Mouse (Mus musculus): ENCODE data around the gene Ilf2. TPM values are rescaled to one million over a fixed set of nuclear protein-coding genes. Genes with fewer than 3 reads are reported as not detected.
A peak's percentile ranks its signal among the peaks of the same experiment; 100 is the strongest.

The Ilf2 gene
- polyA plus RNA-seq, 1 experiment from 2014 or later, result 229 TPM

DNA sequence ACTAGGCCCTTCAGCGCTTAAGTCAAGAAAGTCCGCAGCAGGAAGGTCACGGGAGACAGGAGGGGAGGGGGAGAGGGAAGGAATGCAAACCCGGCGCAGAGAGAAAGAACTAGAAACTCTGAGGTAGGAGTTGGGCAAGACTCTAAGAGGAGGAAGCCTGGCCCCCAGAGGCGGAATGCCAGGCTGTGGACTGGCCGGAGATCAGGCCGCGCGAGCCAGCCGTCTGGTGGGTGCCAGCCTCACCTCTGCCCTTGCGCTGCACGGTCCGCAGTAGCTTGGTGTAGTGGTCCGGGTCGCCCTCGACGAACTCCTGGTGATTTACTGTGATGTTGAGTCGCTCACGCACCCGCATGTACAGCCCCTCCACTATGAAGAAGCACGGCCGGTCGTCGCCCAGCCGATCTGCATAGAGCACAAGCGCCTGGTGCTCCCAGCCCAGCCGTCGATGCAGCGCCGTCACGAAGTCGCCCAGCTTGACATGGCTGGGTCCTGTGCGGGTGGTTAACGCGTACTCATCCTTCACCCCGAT, 11.3 kb upstream of the Ilf2 start:
- H3K4me2 ChIP-seq, result peak overlapping the region; percentile 96
- peaks cover 52% of the 10 kb centered on the region for H3K27me3 ChIP-seq (replicated peaks)
- 13% methylated on average over 37 of the region's 37 CpGs for WGBS
- H3K27ac ChIP-seq (replicated peaks), result no peak overlapping the region
- no peaks in the 10 kb centered on the region for H3K36me3 ChIP-seq
- no peak for ATAC-seq (ENCODE audit: low FRiP score)
- H3K4me3 ChIP-seq (replicated peaks), result peak overlapping the region; percentile 60
- peaks cover 18% of the 10 kb centered on the region for H3K4me1 ChIP-seq
- no peaks in the 10 kb centered on the region for H3K9me3 ChIP-seq (replicated peaks)
- H3K9ac ChIP-seq (replicated peaks), result peak overlapping the region; percentile 55; the same call in 1 of the 2 replicates

DNA sequence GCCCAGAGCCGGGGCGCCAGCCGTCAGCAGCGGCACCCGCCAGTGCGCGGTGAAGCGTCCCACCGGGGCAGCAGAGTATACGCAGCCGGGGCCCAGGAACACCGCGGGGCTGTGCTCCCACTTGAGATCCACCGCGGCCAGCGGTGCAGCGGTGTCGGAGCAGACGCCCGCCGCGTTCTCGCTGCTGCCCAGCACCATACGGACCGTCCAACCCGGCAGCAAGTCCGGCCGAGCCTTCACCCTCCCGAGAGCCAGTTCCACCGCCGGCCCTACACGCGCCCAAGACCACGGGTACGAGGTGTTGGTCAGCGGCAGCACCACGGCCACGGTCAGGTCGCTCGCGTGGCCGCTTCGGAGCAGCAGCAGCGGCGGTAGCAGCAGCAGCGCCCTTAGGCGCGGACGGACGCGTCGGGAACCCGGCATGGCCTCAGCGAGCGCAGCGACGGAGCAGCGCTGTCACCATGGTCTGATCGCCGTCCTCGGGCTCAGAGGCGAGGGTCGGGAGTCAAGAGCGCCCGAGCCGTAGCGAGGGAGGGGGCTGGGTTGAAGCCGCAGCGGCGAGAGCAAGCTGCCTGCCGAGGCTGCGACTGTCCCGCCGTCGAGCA, 10.7 kb upstream of the Ilf2 start:
- under 1% methylated on average over 75 of the region's 75 CpGs for WGBS
- no peak overlapping the region for H3K27ac ChIP-seq (replicated peaks)
- H3K4me3 ChIP-seq (replicated peaks), result peak overlapping the region; percentile 60
- peak overlapping the region; percentile 55 for H3K9ac ChIP-seq (replicated peaks)
- H3K4me2 ChIP-seq, result peak overlapping the region; percentile 96
- peaks cover 52% of the 10 kb centered on the region for H3K27me3 ChIP-seq (replicated peaks)
- no peaks in the 10 kb centered on the region for H3K36me3 ChIP-seq
- ATAC-seq (ENCODE audit: low FRiP score), result peak; percentile 51
- no peaks in the 10 kb centered on the region for H3K9me3 ChIP-seq (replicated peaks)
- H3K4me1 ChIP-seq, result peaks cover 18% of the 10 kb centered on the region

- 0% methylated on average over 30 of the region's 49 CpGs for WGBS
- Histone ChIP-seq H3K9ac (replicated peaks) (peak within 1 kb of the TSS; percentile 55), H3K27me3 (replicated peaks) (peaks cover 52% of the 10 kb centered on the region), H3K4me1 (peaks cover 18% of the 10 kb centered on the region), H3K27ac (replicated peaks) (no peak within 1 kb of the TSS), H3K36me3 (no peaks in the 10 kb centered on the region), H3K4me3 (replicated peaks) (peak within 1 kb of the TSS; percentile 60), H3K4me2 (peak within 1 kb of the TSS; percentile 96), H3K9me3 (replicated peaks) (no peaks in the 10 kb centered on the region)
- peak; percentile 60 for ATAC-seq (ENCODE audit: low FRiP score)
Observed at GRCm38 (mm10) chr3:90465686-90466310, 10.1 kb upstream of the Ilf2 start, which contains the start of gene Npr1. TSS of gene Npr1 (minus strand) at chr3:90465866.

DNA sequence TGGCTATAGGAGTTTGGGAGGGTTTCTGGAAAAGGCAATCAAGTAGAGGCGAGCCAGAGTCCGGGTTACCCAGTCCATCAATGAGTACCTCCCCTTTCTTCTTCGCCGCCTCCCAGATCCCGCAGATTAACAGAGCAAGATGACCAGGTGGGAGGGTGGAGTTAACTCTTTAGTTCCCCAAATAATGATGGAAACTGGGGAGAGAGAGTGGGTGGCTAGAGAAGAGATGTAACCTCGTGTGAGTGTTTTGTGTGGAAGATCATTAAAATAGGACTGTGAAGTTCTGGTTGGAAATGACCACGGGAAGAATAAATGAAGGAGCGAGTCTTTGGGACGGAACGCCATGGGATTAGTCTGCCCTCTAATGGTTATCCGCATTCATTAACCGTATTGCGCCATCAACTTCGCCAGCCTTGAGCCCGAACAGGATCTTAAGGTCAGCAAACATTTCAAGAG, 9.6 kb upstream of the Ilf2 start:
- Histone ChIP-seq H3K4me1 (peaks cover 18% of the 10 kb centered on the region), H3K4me2 (peak overlapping the region; percentile 96), H3K27ac (replicated peaks) (no peak overlapping the region), H3K27me3 (replicated peaks) (peaks cover 52% of the 10 kb centered on the region), H3K9me3 (replicated peaks) (no peaks in the 10 kb centered on the region), H3K36me3 (no peaks in the 10 kb centered on the region), H3K4me3 (replicated peaks) (peak overlapping the region; percentile 60), H3K9ac (replicated peaks) (peak overlapping the region; percentile 55)
- under 1% methylated on average over 15 of the region's 15 CpGs for WGBS
- ATAC-seq (ENCODE audit: low FRiP score), result peak; percentile 40; the same call in 1 of the 2 replicates

- Histone ChIP-seq H3K27me3 (replicated peaks) (peaks cover 38% of the 10 kb centered on the region), H3K9me3 (replicated peaks) (no peaks in the 10 kb centered on the region), H3K9ac (replicated peaks) (no peak overlapping the region), H3K27ac (replicated peaks) (no peak overlapping the region), H3K4me1 (peaks cover 18% of the 10 kb centered on the region), H3K4me2 (no peak overlapping the region), H3K4me3 (replicated peaks) (no peak overlapping the region), H3K36me3 (no peaks in the 10 kb centered on the region)
- no peak for ATAC-seq (ENCODE audit: low FRiP score)
- WGBS, result 94% methylated on average over 10 of the region's 10 CpGs
Observed at GRCm38 (mm10) chr3:90467618-90468300, 8.2 kb upstream of the Ilf2 start.

DNA sequence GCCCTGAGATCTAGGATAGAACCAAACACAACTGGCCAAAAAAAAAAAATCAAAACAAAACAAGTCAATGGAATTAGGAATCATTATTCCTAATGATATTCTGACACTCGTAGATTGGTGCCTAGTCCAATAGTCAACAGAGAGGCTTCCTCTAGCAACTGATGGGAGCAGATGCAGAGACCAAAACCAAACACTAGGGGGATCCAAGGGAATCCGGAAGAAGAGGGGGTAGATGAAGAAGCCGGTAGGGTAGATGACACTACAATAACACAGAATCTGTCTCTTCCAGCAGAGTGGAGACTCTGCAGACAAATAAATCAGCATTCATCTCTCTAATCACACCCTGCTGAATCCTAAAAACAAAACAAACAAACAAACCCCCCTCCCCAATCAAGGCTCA, 3.7 kb upstream of the Ilf2 start:
- ATAC-seq (ENCODE audit: low FRiP score), result no peak
- WGBS, result 34% methylated on average over 3 of the region's 3 CpGs
- H3K9ac ChIP-seq (replicated peaks), result no peak overlapping the region

DNA sequence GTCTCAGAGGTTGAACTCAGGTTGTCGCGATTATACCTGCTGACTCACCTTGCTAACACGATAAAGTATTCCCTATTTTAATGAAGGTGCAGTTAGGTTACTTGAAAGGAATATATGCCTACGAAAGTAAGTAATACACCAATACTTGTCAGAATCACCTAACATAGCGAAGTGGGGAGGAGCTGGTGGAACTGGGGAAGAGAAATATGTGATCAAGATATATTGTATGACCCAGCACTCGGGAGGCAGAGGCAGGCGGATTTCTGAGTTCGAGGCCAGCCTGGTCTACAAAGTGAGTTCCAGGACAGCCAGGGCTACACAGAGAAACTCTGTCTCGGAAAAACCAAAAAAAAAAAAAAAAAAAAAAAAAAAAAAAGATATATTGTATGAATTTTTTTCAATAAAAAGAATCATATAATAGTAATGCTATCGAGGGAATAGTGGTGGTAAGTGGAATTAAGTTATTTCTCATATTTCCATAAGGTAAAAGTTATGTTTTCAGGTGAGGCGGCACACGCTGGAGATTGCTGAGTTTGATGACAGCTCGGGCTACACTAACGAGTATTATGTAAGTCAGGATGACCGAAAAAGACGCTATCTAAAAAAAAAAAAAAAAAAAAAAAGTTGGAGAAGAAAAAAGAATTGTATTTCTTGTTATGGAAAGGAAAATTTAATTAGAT, 635 bp upstream of the Ilf2 start:
- H3K36me3 ChIP-seq, result peaks cover 16% of the 10 kb centered on the region
- H3K9ac ChIP-seq (replicated peaks), result no peak overlapping the region
- peak; percentile 35 for ATAC-seq (ENCODE audit: low FRiP score)
- H3K27me3 ChIP-seq (replicated peaks), result no peaks in the 10 kb centered on the region
- H3K4me2 ChIP-seq, result peak overlapping the region; percentile 50
- peaks cover 18% of the 10 kb centered on the region for H3K4me1 ChIP-seq
- 38% methylated on average over 16 of the region's 16 CpGs for WGBS
- no peak overlapping the region for H3K27ac ChIP-seq (replicated peaks)
- H3K4me3 ChIP-seq (replicated peaks), result peak overlapping the region; percentile 36
- H3K9me3 ChIP-seq (replicated peaks), result no peaks in the 10 kb centered on the region

More for the DNA sequence above, 3.7 kb upstream of the Ilf2 start:
- Histone ChIP-seq H3K4me3 (replicated peaks) (no peak overlapping the region), H3K4me2 (no peak overlapping the region), H3K9me3 (replicated peaks) (no peaks in the 10 kb centered on the region), H3K36me3 (no peaks in the 10 kb centered on the region), H3K27ac (replicated peaks) (no peak overlapping the region), H3K27me3 (replicated peaks) (peaks cover 4% of the 10 kb centered on the region; the same call in 1 of the 2 replicates), H3K4me1 (peaks cover 5% of the 10 kb centered on the region)

GRCm38 (mm10) chr3:90486998-90487397, 11.1 kb downstream of the Ilf2 start:
- peaks cover 72% of the 10 kb centered on the region for H3K36me3 ChIP-seq
- ATAC-seq (ENCODE audit: low FRiP score), result no peak

GRCm38 (mm10) chr3:90488576-90488975, 12.7 kb downstream of the Ilf2 start:
- peaks cover 9% of the 10 kb centered on the region for H3K4me1 ChIP-seq
- H3K4me2 ChIP-seq, result no peak overlapping the region
- no peak overlapping the region for H3K4me3 ChIP-seq (replicated peaks)
- no peak for ATAC-seq (ENCODE audit: low FRiP score)
- 89% methylated on average over 6 of the region's 6 CpGs for WGBS
- no peak overlapping the region for H3K9ac ChIP-seq (replicated peaks)
- no peaks in the 10 kb centered on the region for H3K9me3 ChIP-seq (replicated peaks)
- no peak overlapping the region for H3K27ac ChIP-seq (replicated peaks)
- H3K27me3 ChIP-seq (replicated peaks), result no peaks in the 10 kb centered on the region
- peaks cover 56% of the 10 kb centered on the region for H3K36me3 ChIP-seq

More at GRCm38 (mm10) chr3:90486998-90487397, 11.1 kb downstream of the Ilf2 start:
- Histone ChIP-seq H3K4me1 (peaks cover 9% of the 10 kb centered on the region), H3K9me3 (replicated peaks) (no peaks in the 10 kb centered on the region), H3K9ac (replicated peaks) (no peak overlapping the region), H3K27ac (replicated peaks) (no peak overlapping the region), H3K4me3 (replicated peaks) (no peak overlapping the region), H3K4me2 (no peak overlapping the region), H3K27me3 (replicated peaks) (no peaks in the 10 kb centered on the region)
- WGBS, result 83% methylated on average over 5 of the region's 5 CpGs

- 0% methylated on average over 37 of the region's 37 CpGs for WGBS
- peak within 1 kb of the TSS; percentile 63 for H3K4me2 ChIP-seq
Observed at GRCm38 (mm10) chr3:90490696-90491256, 14.8 kb downstream of the Ilf2 start, which contains the start of gene Snapin. TSS of gene Snapin (minus strand) at chr3:90491033.

GRCm38 (mm10) chr3:90491350-90491749, 15.4 kb downstream of the Ilf2 start:
- WGBS, result 34% methylated on average over 2 of the region's 2 CpGs
- ATAC-seq (ENCODE audit: low FRiP score), result peak; percentile 32; the same call in 1 of the 2 replicates
- H3K27me3 ChIP-seq (replicated peaks), result no peaks in the 10 kb centered on the region
- no peaks in the 10 kb centered on the region for H3K9me3 ChIP-seq (replicated peaks)
- H3K4me1 ChIP-seq, result peaks cover 9% of the 10 kb centered on the region
- H3K4me2 ChIP-seq, result no peak overlapping the region
- peaks cover 41% of the 10 kb centered on the region for H3K36me3 ChIP-seq
- no peak overlapping the region for H3K9ac ChIP-seq (replicated peaks)
- no peak overlapping the region for H3K27ac ChIP-seq (replicated peaks)
- H3K4me3 ChIP-seq (replicated peaks), result no peak overlapping the region

More at GRCm38 (mm10) chr3:90490696-90491256, 14.8 kb downstream of the Ilf2 start, which contains the start of gene Snapin:
- peaks cover 9% of the 10 kb centered on the region for H3K4me1 ChIP-seq
- H3K36me3 ChIP-seq, result peaks cover 41% of the 10 kb centered on the region
- H3K9ac ChIP-seq (replicated peaks), result peak within 1 kb of the TSS; percentile 85
- H3K27me3 ChIP-seq (replicated peaks), result no peaks in the 10 kb centered on the region
- peak within 1 kb of the TSS; percentile 84 for H3K27ac ChIP-seq (replicated peaks)
- peak; percentile 96 for ATAC-seq (ENCODE audit: low FRiP score)
- no peaks in the 10 kb centered on the region for H3K9me3 ChIP-seq (replicated peaks)
- H3K4me3 ChIP-seq (replicated peaks), result peak within 1 kb of the TSS; percentile 83

Data from neural tube, embryonic 15.5 days (tissue).